Mouse (Mus musculus): ENCODE measurements around the gene Cfap97.

GRCm38 (mm10) chr8:46241568-46242374, 90.2 kb downstream of the Cfap97 start:
- TF ChIP-seq CTCF (IDR thresholded peaks at IDR 0.05; ENCODE audit: insufficient read depth, low read depth, low read length) (0 out of 2 replicates have a peak, but pooled peaks have one; percentile 17), POLR2A (IDR thresholded peaks at IDR 0.05; ENCODE audit: insufficient read depth, low read depth, low read length) (no peak)
